Mouse (Mus musculus): ENCODE measurements around the gene Itprip. TPM values are rescaled to one million over a fixed set of nuclear protein-coding genes. Genes with fewer than 3 reads are reported as not detected.

Itprip gene
- polyA plus RNA-seq, 1 experiment, result 7.4 TPM

DNA sequence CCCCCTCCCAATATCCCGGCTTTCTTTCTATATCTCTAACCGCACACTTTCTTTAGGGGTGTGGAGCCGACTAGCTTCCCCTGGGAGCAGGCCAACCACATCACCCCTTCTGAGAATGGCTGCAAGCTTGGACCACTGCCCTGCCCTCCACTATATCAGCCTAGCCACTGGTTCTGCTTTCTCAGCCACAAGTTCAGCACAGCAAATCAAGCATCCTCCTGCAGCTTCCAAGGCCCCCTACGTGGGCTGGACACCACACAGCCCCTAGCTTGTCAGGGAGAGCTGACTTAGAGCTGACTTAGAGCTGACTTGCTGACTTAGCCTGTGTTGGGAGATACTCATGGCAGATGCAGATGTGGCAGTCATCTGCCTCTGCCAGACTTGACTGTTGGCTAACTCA is 14.0 kb downstream of the Itprip start:
- no peak for TF ChIP-seq EP300 (IDR thresholded peaks at IDR 0.05; ENCODE audit: insufficient read depth, low read depth, low read length)
- TF ChIP-seq CTCF (IDR thresholded peaks at IDR 0.05; ENCODE audit: low read depth, low read length), result no peak
- no peak for TF ChIP-seq POLR2A (IDR thresholded peaks at IDR 0.05; ENCODE audit: insufficient read depth, low read length)
- Histone ChIP-seq H3K9ac (ENCODE audit: low read depth, poor library complexity, severe bottlenecking) (no peak overlapping the region), H3K4me1 (ENCODE audit: control insufficient read depth, insufficient read depth, low read length) (peaks cover 4% of the 10 kb centered on the region), H3K36me3 (ENCODE audit: control insufficient read depth, insufficient read depth, low read length, poor library complexity, severe bottlenecking) (no peaks in the 10 kb centered on the region), H3K9me3 (replicated peaks; ENCODE audit: control insufficient read depth, insufficient read depth, low read length, poor library complexity, severe bottlenecking) (no peaks in the 10 kb centered on the region), H3K27ac (ENCODE audit: insufficient read depth, low read length) (no peak overlapping the region), H3K27me3 (ENCODE audit: control insufficient read depth, insufficient read depth, low read length, poor library complexity, severe bottlenecking) (no peaks in the 10 kb centered on the region), H3K4me3 (ENCODE audit: low read depth, low read length) (no peak overlapping the region)

DNA sequence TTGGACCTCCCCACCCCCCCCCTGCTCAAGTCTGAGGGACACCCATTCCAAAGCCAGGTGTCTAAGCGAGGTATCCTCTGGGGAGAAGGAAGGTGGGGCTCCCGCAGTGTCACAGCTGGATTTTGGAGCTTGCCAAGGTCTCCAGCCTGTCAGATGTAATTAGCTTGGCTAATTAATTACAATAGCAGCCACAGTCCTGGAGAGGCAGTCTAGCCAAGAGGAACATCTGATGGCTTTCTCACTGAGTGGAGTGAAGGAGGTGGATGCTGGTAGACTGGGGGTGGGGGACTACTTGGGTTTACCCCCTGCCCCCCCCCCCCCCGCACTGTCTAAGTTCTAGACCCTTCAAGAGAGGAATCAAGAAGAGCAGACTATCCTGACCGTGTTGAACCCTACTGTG is 15.4 kb downstream of the Itprip start:
- H3K9ac ChIP-seq (ENCODE audit: low read depth, poor library complexity, severe bottlenecking), result no peak overlapping the region
- no peaks in the 10 kb centered on the region for H3K36me3 ChIP-seq (ENCODE audit: control insufficient read depth, insufficient read depth, low read length, poor library complexity, severe bottlenecking)
- H3K4me3 ChIP-seq (ENCODE audit: low read depth, low read length), result no peak overlapping the region
- no peak overlapping the region for H3K27ac ChIP-seq (ENCODE audit: insufficient read depth, low read length)
- no peaks in the 10 kb centered on the region for H3K27me3 ChIP-seq (ENCODE audit: control insufficient read depth, insufficient read depth, low read length, poor library complexity, severe bottlenecking)
- TF ChIP-seq POLR2A (IDR thresholded peaks at IDR 0.05; ENCODE audit: insufficient read depth, low read length) (no peak), CTCF (IDR thresholded peaks at IDR 0.05; ENCODE audit: low read depth, low read length) (no peak), EP300 (IDR thresholded peaks at IDR 0.05; ENCODE audit: insufficient read depth, low read depth, low read length) (no peak)
- H3K9me3 ChIP-seq (replicated peaks; ENCODE audit: control insufficient read depth, insufficient read depth, low read length, poor library complexity, severe bottlenecking), result no peaks in the 10 kb centered on the region
- peaks cover under 1% of the 10 kb centered on the region for H3K4me1 ChIP-seq (ENCODE audit: control insufficient read depth, insufficient read depth, low read length)

DNA sequence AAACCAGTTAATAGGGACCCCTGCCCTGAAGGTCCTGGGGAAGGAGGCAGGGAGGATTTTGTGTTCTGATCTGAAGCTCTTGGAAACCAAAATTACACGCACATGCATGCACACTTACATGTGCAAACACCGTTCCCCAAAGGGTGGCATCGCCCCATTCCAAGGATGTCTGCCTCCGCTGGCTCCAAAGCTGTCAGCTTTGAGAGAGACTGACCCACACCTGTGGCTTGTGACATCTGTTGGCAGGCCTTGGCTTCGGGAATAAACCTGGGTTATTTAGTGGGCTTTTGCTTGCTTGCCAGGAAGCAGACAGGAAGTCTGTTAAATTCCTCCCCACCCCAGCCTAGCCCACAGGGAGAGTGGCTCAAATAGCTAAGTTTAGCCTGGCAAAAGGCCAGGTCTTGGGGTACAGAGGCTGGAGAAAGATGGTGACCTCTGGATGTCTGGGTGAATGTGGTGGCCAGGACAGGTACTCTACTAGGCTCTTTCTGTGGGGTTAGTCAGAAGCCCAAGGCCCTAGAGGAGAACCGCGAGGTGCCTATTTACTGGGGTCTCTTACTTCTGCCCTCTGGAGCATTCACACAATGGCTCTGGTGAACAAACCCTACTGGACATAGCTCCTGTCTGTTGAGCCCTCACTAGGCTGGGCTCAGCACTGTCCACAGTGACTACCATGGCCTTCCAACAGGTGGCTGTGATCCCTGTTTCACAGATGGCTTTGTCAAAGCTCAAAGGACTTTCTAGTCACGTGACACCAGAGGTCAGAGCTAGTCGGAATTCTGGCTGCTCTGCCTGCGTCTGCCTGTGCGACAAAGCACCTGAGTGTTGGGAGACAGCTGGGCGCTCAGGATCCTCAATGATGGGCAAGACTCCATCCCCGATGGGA is 16.5 kb downstream of the Itprip start:
- TF ChIP-seq EP300 (IDR thresholded peaks at IDR 0.05; ENCODE audit: insufficient read depth, low read depth, low read length) (no peak), POLR2A (IDR thresholded peaks at IDR 0.05; ENCODE audit: insufficient read depth, low read length) (no peak), CTCF (IDR thresholded peaks at IDR 0.05; ENCODE audit: low read depth, low read length) (no peak)
- no peaks in the 10 kb centered on the region for H3K27me3 ChIP-seq (ENCODE audit: control insufficient read depth, insufficient read depth, low read length, poor library complexity, severe bottlenecking)
- no peaks in the 10 kb centered on the region for H3K36me3 ChIP-seq (ENCODE audit: control insufficient read depth, insufficient read depth, low read length, poor library complexity, severe bottlenecking)
- no peaks in the 10 kb centered on the region for H3K4me1 ChIP-seq (ENCODE audit: control insufficient read depth, insufficient read depth, low read length)
- no peaks in the 10 kb centered on the region for H3K9me3 ChIP-seq (replicated peaks; ENCODE audit: control insufficient read depth, insufficient read depth, low read length, poor library complexity, severe bottlenecking)
- H3K9ac ChIP-seq (ENCODE audit: low read depth, poor library complexity, severe bottlenecking), result no peak overlapping the region
- no peak overlapping the region for H3K4me3 ChIP-seq (ENCODE audit: low read depth, low read length)
- no peak overlapping the region for H3K27ac ChIP-seq (ENCODE audit: insufficient read depth, low read length)

DNA sequence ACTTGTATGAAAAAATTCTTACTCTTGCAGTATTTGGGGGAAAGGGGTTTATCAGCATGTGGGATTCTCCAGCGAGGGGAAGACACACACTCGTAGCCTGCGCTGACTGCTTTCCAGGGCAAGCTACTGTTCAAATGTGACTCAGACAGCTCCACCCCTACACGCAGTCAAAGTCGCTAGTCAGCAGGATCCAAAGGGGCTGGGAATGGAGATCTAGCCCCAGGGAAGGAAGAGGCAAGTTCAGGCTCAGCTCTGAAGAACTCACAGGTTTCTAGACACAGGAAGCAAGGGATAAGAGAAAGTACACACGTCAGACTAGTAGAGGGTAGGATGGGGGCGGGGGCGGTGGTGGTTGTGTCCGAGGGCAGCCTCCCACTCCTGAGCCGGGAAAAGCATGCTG is 18.5 kb downstream of the Itprip start:
- H3K9ac ChIP-seq (ENCODE audit: low read depth, poor library complexity, severe bottlenecking), result no peak overlapping the region
- H3K9me3 ChIP-seq (replicated peaks; ENCODE audit: control insufficient read depth, insufficient read depth, low read length, poor library complexity, severe bottlenecking), result no peaks in the 10 kb centered on the region
- H3K4me1 ChIP-seq (ENCODE audit: control insufficient read depth, insufficient read depth, low read length), result no peaks in the 10 kb centered on the region
- H3K36me3 ChIP-seq (ENCODE audit: control insufficient read depth, insufficient read depth, low read length, poor library complexity, severe bottlenecking), result no peaks in the 10 kb centered on the region
- H3K27me3 ChIP-seq (ENCODE audit: control insufficient read depth, insufficient read depth, low read length, poor library complexity, severe bottlenecking), result no peaks in the 10 kb centered on the region
- H3K4me3 ChIP-seq (ENCODE audit: low read depth, low read length), result no peak overlapping the region
- H3K27ac ChIP-seq (ENCODE audit: insufficient read depth, low read length), result no peak overlapping the region
- TF ChIP-seq EP300 (IDR thresholded peaks at IDR 0.05; ENCODE audit: insufficient read depth, low read depth, low read length) (no peak), POLR2A (IDR thresholded peaks at IDR 0.05; ENCODE audit: insufficient read depth, low read length) (no peak)

DNA sequence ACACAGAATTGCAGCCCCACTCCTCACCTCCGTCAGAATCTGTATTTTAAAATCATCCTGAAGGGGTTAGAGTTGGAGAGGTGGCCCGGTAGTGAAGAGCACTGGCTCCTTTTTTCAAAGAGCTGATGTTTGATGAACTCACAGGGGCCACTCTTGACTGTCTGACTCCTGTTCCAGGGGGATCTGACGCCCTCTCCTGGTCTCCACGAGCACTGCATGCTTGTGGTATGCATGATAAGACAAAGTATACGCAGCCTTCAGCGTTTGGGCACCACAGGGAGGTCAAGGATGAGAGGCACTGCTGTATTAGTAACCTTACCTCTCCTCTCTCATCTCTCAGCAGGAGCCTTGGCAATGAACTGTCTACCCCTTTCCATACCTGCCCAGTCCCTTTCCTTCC is 19.1 kb downstream of the Itprip start:
- H3K27me3 ChIP-seq (ENCODE audit: control insufficient read depth, insufficient read depth, low read length, poor library complexity, severe bottlenecking), result no peaks in the 10 kb centered on the region
- H3K9me3 ChIP-seq (replicated peaks; ENCODE audit: control insufficient read depth, insufficient read depth, low read length, poor library complexity, severe bottlenecking), result no peaks in the 10 kb centered on the region
- H3K4me1 ChIP-seq (ENCODE audit: control insufficient read depth, insufficient read depth, low read length), result no peaks in the 10 kb centered on the region
- H3K9ac ChIP-seq (ENCODE audit: low read depth, poor library complexity, severe bottlenecking), result no peak overlapping the region
- H3K36me3 ChIP-seq (ENCODE audit: control insufficient read depth, insufficient read depth, low read length, poor library complexity, severe bottlenecking), result no peaks in the 10 kb centered on the region
- H3K27ac ChIP-seq (ENCODE audit: insufficient read depth, low read length), result no peak overlapping the region
- TF ChIP-seq CTCF (IDR thresholded peaks at IDR 0.05; ENCODE audit: low read depth, low read length) (peak; percentile 29), EP300 (IDR thresholded peaks at IDR 0.05; ENCODE audit: insufficient read depth, low read depth, low read length) (no peak)
- H3K4me3 ChIP-seq (ENCODE audit: low read depth, low read length), result no peak overlapping the region

DNA sequence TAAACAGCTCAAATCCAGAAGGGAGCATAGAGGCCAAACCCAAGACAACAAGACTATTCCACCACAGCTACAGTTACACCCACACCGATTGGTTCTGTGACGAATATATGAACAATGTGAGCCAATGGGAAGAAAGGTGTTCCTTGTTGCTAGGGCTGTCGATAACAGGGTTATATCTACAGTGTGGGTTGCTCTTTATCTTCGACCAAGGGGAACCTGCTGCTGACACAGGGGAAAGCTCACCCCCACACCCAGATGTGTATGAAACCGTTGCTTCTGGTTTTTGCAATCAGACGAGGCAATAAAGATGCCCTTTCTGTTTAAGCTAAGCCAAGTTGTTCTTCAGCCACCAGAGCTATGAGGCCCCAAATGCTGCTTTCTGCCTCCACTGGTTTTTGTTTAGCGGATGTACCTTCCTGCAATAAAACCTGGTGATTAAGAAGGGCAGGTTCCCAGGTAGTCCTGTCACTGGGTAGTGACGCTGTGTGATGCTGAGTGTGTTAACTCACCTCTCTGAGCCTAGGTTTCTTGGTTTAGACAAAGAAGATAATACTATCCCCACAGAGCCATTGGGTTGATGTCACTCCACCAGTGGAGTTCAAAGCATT is 20.5 kb downstream of the Itprip start:
- TF ChIP-seq POLR2A (IDR thresholded peaks at IDR 0.05; ENCODE audit: insufficient read depth, low read length), result no peak
- TF ChIP-seq CTCF (IDR thresholded peaks at IDR 0.05; ENCODE audit: low read depth, low read length), result no peak
- no peak for TF ChIP-seq EP300 (IDR thresholded peaks at IDR 0.05; ENCODE audit: insufficient read depth, low read depth, low read length)
- Histone ChIP-seq H3K9me3 (replicated peaks; ENCODE audit: control insufficient read depth, insufficient read depth, low read length, poor library complexity, severe bottlenecking) (no peaks in the 10 kb centered on the region), H3K4me1 (ENCODE audit: control insufficient read depth, insufficient read depth, low read length) (no peaks in the 10 kb centered on the region), H3K27me3 (ENCODE audit: control insufficient read depth, insufficient read depth, low read length, poor library complexity, severe bottlenecking) (no peaks in the 10 kb centered on the region), H3K9ac (ENCODE audit: low read depth, poor library complexity, severe bottlenecking) (no peak overlapping the region), H3K36me3 (ENCODE audit: control insufficient read depth, insufficient read depth, low read length, poor library complexity, severe bottlenecking) (no peaks in the 10 kb centered on the region), H3K27ac (ENCODE audit: insufficient read depth, low read length) (no peak overlapping the region), H3K4me3 (ENCODE audit: low read depth, low read length) (no peak overlapping the region)
